Mouse (Mus musculus) urinary bladder, adult 2 months (tissue): ENCODE measurements around the gene Nat9. TPM values are rescaled to one million over a fixed set of nuclear protein-coding genes. Genes with fewer than 3 reads are reported as not detected.

Source experiments
- DNase-seq: peaks from one replicate; pipeline ENCODE4 v3.0.0; 2022; ENCODE audit warnings: low spot score
- polyA plus RNA-seq: library from polyadenylated mRNA; depleted of rRNA; stranded (reverse); fragments of >200 nt; gene quantifications from 2 replicates; pipeline ENCODE4 v1.2.3, GENCODE M21; 2012; rRNA removed

Nat9 gene
- polyA plus RNA-seq = 27.5 and 32.2 TPM in 2 replicates

DNA sequence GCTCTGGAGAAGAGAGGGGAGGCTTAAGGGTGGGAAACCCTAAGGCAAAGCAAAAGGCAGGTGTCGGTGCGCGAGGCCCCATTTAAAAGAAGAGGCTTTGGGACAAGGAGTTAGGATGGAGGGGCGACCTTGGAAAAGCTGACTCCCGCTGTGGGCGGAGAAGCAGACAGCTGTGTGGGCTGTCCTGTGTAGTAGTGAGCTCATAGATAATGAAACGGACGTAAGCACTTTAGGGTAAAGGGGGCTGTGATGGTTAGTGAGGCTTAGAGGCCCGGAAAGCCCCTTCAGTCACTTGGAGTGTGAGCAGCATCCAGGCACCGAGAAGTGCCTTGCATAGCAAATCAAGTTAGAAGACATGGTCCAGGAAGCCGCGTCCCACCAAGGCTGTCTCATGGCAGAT is at the start of gene Nat9:
Gene Nat9 (minus strand): TSS at position 167 of the 400 bp plus-strand sequence.
- DNase-seq = no peak

DNA sequence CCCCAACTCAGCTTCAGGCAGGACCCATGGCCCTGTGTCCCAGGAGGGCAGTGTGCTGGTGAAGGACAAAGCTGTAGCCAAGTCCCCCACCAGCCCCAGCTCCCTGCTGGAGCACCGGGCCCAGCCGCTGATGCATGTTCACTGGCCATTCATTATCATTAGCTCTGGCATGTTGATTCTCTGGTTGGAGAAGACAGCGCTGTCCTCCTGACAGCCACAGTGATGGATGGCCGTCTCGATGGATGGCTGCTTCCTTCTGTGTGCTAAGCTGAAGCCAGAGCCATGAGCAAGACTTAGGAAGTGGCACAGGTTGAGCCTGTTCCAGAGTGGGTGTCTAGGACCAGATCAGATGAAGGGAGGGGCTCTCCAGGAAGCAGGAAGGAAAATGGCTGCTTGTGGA is 48.9 kb upstream of the Nat9 start:
- DNase-seq = no peak

DNA sequence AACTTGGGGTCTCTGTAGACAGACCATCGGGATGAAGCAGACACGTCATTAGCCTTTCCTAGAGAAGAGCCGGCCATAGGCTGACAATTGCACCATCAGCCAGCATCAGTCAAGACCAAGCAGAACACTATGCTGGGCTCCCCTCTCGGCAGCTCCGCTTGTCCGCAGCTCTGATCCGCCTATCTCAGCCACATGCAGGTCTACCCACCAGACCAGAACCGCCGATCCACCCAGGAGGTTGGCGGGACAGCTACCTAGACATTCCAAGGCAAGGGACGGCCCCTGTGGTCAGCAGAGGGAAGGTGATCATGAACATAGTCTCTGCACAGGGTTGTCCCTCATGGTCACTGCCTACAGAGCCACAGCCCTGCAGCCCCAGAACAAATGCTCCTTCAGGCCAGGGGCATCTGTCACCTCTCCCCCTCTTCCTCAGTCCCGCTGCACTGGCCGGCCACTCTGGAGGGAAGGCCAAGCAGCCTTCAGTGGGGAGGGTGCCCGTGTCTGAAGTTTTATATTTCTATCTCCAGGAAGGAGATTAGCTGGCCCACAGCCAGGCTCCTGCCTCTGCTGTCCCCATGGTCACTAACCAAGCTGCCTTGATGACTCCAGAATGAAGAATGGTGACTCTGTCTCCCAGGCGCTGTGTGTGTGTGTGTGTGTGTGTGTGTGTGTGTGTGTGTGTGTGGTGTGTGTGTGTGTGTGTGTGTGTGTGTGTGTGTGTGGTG is 46.8 kb upstream of the Nat9 start:
- no peak for DNase-seq

DNA sequence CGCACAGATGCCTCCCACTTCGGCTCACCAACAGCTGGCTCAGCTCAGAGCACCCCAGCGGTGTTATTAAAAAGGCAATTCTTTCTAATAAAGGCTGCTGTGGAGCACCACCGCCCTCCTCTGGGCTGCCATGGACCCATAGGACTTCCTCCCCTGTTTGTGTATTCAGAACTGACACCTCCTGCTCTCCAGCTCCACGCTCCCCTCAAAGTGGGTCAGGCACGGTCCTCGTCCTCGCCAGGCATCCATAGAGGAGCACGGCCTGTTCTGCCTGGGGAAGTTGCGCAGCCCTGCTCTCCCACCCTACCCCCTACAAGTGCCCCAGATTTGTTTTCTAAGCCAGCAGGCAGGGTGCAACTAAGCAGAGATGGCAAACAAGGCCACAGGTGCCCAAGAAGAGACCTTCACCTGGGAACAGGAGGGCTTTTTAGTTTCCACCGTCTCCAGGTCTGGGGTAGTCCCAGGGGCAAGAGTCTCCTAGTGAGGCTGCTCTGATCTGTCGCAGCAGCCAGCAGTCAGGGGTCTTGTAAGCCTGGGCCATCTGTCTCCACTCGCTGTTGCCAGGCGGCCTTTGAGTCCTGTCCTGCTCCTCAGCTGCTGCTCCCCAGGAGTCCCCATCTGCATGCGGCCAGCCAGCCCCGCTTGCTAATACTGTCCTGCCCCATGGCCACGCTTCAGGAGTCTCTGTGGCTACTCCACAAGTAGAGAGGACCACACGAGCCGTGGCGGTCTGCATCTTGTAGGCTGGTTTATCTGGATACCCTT is 46.0 kb upstream of the Nat9 start:
- no peak for DNase-seq

DNA sequence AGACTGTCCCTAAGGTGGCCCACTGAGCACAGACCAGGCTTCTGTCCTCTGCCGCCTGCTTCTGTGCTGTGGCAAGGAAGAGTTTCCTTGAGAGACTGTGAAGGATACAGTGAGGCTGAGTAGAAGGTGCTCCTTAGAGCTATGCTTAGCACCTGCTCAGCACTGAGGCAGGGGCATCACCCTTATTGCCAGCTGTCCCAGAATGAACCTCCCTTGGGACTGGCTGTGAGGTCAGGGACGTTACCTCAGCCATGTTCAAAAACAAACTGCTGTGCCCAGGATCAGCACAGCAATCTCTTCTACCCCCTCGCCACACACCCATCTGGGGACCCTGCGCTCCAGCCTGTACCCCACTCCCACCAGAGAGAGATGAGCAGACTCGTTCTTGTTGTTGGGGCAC is 45.2 kb upstream of the Nat9 start:
- DNase-seq = no peak

DNA sequence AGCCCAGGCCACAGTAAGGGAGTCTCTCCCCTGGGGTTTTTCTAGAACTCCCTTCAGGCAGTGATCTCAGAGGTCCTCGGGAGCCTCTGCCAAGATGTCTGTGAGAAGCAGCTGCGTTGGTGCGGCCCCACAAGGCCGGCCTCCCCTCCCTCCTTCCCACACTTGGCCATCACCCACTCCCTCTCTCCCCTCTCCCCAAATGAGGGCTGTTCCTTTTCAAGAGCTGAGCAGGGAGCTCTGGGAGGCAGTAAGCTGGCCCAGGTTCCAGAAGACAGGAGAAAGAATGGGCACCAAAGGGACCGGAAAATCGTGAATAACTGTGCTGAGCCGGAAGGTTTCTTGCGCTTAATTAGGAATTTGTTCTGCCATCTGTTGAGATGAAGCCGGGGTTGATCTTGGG is 44.3 kb upstream of the Nat9 start:
- DNase-seq = no peak

DNA sequence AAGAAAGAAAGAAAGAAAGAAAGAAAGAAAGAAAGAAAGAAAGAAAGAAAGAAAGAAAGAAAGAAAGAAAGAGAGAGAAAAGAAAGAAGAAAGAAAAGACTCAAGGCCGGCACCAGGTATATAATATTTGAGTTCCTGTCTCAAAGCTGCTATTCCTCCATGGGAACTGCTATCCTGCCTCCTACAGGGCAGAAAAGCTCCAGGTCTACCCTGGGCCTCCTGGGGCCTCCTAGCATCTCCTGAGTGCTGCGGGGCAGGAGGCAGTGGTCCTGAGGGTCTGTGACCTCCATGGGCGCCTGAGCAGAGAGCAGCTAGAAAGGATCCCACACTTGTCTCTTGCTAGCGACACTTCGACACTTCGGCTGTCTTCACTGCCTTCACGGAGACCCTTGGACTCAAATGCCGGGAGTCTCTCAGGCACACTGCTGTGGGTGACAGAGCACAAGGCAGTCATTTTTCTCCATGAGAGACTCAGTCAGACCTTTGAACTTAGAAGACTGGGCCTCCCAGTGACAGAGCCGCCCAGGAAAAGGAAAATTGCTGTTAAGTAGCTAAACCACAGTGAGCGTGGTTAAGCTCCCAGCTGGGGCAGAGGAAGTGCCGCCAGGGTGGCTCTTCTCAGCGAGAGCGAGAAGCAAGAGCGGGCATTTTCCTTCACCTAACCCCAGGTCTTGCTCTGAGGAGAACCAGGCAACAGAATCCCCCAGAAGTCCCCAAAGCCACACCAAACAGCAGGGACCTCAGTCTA is 43.7 kb upstream of the Nat9 start:
- DNase-seq = no peak

DNA sequence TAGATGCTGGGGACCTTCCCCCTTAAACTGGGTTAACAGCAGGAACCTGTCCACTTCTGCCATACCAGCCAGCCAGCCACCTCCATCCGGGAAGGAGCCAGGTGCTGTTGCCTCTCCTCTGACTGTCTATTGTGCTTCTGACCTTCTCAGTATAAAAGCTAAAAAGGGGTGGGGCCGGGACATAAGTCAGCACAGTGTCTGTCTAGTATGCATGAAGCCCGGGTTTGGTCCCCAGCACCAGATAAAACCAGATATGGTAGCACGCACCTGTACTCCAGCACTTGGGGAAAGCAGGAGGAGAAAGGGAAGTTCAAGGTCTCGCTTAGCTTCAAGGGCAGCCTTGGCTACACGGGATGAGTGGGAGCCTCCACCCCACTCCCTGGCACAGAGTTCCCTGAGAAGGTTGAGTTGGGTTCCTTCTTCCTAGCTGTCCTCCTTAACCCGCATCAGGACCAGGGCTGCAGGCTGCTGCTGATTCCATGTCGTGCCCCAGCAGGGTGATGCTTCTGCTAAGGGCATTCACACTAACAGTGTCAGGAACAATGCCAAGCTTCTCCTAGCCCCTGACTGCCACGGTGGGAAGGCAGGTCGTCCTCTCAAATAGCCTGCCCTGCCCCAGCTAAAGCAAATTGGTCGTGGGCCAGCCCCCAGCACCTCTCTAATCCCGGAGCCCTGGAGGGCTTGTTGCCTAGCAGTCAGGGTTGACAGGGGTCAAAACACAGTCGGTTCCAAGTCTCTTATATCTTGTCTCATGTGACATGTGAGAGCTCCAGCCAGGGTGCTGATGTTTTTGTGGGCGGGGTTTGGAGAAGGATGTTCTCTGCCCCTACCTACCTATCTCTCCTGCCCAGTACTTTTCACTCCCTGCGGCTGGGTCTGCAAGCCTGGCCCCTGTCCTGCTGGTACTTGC is 41.6 kb upstream of the Nat9 start:
- DNase-seq = no peak

DNA sequence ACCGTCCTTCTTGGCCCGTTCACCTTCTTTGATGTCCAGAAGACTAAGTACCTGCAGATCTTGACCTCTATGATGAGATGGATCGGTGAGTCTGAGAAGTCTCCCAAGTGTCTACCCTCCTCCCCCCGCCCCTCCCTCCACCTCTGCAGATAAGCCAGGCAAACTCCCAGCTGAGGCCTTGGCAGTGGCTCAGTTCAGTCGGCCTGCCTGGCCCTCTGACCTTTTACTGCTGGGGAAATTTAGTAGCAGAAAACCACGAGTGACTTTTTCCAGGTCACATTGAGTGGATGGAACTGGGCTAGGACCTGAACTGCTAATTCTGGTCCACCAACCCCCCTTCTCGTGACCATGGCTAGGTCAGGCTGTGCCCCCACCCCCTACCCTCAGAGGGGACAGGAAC is 40.8 kb upstream of the Nat9 start:
- no peak for DNase-seq

DNA sequence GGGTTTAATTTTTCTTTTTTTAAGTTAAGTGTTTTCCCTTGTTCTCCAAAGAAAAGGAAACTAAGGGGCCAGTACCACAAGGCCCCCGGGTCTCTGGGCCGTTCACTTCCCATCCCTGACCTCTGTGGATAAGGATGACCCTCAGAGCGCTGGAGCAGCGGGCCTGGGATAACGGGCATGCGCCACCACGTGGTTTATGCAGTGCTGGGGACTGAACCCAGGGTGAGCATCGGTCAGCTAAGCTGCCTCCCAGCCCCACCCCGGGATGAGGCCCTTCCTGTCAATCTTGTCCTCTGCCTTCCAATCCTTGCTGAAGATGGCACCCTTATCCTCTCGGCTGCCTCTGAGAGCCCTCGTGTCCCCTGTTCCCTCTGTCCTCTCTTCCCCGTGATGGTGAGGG is 40.0 kb upstream of the Nat9 start:
- no peak for DNase-seq

DNA sequence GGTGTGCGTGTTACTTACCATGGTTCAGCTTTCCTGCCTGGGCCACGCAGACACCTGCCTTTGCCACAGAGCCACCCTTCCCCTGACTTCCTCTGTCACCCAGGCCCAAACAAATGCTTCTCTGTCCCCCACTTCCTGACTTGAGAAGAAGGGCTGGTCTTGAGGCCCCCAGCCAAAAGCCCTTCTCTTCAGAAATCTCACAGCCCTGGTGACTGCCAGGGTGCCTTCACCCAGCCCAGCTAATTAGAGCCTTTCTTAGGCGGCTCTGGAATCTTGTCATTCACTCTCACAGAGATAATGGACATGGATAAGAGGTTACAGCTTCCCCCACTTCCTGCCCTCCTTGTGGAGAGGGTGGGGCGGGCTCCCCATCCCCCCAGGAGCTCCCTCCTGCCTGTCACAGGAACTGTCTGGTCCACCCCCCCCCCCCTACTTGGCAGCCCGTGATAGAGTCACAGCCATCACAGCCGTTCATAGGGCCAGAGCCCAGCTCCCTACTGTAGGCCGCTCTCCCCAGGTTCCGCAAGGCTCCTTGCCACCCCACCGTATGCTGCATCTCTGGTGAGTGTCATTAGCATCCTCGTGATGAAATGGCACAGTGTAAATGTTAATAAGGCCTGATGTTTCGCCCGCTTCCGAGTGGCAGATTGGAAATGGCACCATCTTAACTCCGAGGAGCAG is 39.3 kb upstream of the Nat9 start:
- no peak for DNase-seq

DNA sequence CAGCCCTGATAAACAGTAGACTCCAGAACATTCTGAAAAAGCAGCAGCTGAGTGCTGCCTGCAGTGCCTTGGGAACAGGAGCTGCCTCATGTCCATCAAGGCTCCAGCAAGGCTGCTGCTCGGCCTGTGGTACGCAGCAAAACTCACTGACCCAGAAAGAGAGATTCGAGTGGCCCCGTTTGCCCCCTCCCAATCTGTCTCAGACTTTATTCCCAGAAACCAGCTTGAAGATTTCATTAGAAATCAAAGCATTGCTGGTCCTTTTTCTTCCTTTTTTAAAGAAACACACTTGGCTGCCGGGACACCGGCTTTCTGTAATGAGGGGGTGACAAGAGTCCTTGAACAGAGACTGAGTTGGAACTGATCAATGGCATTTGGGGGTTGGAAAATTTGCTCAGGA is 37.6 kb upstream of the Nat9 start:
- DNase-seq = no peak

DNA sequence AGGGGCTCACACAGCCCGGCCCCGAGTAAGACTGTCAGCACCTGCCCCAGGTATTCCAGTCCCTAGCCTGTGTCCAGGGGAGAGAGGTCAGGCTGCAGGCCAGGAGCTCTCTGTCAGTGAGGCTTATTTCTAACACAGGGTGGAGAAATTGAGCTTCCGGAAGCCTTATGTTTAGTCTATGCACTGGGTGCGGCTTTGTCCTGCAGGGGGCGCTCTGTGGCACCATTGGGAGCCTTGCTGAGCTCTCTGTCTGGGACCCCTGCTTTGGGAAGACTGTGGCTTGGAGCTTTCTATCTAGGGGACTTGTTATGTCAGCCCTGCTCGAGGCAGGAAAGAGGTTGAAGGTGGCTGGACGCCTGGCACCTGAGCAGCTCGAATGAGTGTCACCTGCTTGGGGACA is 37.2 kb upstream of the Nat9 start:
- DNase-seq = no peak

DNA sequence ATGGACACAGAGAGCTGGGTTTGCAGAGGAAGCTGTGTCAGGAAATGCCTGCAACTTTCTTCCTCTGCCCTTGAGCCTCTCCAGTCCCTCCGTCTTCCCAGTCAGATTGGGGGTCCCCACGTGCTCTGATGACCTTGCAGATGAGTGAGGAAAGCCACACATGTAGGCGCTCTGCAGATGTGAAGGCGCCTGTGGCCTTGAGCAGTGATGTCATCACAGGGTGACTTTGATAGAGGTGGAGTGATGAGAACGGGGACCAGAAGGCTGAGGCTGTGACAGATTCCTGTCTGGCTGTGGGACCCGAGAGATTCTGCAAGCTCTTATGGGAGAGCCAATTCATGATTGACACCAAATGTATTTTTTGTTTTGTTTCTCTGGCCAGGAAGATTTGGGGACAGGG is 36.2 kb upstream of the Nat9 start:
- DNase-seq = no peak

DNA sequence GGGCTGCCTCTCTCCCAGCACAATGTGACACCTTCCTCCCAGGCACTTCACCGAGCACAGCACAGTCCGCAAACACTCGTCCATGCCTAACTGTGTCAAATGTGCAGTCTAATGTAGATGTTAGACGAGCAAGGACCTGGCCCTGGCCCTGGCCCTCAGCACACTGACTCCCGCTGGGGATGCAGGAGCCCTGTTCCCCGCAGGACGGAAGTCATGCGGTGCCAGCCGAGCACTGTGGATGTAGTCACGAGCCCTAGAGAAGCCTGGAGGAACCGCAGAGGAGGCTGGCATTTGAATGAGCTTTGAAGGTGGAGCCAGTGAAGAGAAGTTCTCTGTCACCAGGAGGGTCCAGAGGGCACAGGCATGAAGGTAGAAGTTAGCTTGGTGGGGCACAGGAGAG is 35.8 kb upstream of the Nat9 start:
- no peak for DNase-seq

DNA sequence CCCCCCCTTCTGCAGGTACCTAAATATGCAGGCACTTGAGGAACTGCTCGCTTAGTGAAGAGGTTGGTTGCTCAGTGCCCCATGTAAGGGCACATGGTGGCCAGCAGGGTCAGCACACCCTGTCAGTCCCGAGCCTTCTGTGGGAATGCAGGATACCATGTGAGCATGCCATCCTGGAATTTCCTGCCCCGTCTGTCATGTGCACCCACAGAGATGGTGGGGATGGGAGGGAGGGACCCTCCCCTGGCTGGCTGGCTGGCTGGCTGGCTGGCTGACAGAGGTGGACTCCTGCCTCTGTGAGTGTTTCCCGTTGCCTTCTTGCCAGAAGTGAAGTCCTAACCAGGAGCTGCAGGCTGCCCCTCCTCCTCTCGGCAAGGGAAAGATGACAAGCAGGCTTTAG is 34.9 kb upstream of the Nat9 start:
- DNase-seq = no peak

DNA sequence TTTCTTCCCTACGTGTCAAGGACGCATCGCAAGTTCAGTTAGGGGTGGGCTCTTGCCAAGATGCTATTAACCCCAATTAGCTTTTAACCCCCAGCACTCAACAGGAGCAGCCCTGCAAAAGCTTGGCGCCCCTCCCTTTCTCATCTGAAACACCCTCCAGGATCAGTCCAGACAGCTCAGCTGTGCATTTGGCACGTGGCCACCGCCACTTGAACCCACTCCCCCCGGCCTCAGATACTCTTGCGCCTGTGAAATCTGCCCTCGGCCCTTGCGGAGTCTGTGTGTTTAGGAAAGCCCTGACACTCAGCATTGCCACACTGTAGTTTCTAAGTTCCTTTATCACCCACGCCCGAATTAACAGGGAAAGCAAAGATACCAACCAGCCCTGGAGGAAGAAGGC is 34.4 kb upstream of the Nat9 start:
- DNase-seq = no peak

DNA sequence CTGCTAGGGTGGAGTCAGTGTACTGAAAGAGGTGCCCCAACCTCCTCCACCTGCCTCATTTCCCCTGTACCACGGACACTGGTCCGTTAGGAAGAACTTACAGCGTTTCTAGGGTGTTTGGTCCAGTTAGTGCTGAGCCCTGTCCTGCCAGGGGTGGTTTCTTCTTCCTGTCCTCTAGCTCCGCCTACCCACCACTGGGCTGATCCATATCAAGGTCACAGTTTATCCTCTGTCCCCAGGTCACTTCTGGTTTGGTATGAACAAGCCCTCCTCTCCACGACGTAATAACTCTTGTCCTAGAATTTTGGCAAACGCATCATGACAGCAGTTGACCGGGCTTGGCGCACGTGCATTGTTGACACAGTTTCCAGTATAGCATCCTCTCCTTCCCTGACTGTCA is 32.0 kb upstream of the Nat9 start:
- no peak for DNase-seq

DNA sequence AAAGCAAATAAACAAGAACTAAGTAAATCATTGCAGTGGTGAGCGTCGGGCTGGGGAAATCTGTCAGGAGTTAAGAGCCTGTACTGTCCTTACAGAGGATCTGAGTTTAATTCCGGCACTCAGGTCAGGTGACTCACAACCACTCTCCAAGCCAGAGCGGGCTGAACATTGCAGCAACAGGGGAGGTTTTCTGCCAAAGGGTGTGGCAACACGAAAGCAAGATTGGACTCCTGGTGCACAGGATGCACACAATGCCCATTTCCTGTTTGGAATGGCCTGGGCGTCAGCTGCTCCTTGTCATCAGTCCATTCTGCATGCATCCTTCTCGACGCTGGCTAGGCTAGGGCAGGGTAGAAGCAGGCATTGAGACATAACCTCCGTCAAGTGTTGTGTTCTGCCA is 31.6 kb upstream of the Nat9 start:
- no peak for DNase-seq

DNA sequence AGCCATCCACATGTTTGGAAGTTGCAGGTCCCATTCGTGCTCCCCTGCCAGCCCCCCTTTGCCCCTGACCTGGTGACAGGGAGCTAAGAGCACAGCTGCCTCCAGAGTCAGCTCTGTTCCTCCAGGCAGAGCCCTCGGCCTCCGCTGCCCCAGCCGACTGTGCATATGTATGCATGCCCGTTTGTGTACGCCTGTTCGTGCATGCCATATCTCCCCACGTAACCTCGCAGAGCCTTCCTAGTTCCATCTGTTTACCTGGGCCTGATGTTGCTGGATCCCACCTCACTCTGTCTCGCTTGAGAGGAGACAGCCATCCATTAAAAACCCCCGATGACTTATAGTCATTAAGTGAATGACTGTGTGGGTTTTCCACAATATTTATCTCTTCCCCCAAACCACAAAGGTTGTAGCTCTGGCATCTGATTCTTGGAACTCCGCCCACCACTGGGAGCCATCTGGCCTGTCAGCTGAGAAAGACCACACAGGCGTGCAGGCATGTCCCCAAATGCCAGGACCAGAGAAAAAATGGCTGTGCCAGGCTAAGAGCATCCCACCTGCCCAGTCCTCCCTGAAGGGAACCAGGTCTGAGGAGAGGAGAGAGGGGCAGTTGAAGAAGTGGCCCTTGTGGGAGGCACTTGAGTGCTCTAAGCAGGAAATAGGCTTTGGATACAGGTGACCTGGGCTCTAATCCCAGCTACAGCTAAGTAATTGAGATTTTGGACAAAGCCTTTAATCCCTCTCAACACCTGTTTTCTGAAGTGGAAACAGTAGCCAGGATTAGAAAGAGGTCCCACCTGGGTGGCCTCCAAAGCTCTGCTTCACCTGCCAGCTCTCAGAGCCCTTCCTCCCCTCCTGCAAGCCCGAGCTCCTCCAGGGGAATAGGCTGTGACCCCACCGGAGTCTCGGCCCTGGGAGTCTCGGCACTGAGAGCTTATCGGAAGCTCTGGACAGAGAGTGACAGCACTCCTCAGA is 30.1 kb upstream of the Nat9 start:
- DNase-seq = no peak
